Mouse (Mus musculus) adrenal gland, adult 8-10 months (tissue): ENCODE results near the gene Uspl1. TPM values are rescaled to one million over a fixed set of nuclear protein-coding genes. Genes with fewer than 3 reads are reported as not detected.

Experiments
- DNase-seq: peaks from one replicate; pipeline ENCODE4 v3.0.0; 2022
- microRNA-seq, 2 experiments: library from miRNA; unstranded; fragments of <30 nt; microRNA quantifications; one replicate each; pipeline ENCODE4 v1.2.0; 2022
- total RNA-seq, 4 experiments: library from RNA; stranded (reverse); gene quantifications; 2 replicates each; pipeline ENCODE4 v1.2.4; 2022

The Uspl1 gene
- total RNA-seq, 4 experiments from 2014 or later: 34.8 to 44.1 (median 37.0) TPM

- DNase-seq: no peak
Observed at GRCm38 (mm10) chr5:149261449-149261848, 77.3 kb downstream of the Uspl1 start.

GRCm38 (mm10) chr5:149261866-149262265 lies 77.7 kb downstream of the Uspl1 start:
- DNase-seq: no peak

GRCm38 (mm10) chr5:149264405-149264804 lies 80.3 kb downstream of the Uspl1 start, which contains the start of gene Alox5ap:
Gene Alox5ap (plus strand): TSS chr5:149264767.
- no peak for DNase-seq

GRCm38 (mm10) chr5:149264878-149265279 lies 80.7 kb downstream of the Uspl1 start:
- DNase-seq: no peak

Small RNAs within 50 kb of the gene (microRNA-seq; reads per million reads assigned to microRNA genes)
- 0 reads per million in 2 experiments for gene Gm24105

Other genes with a start within 250 kb of the Uspl1 start
- 1 to 10 TPM; 1.7 to 6.9 (median 5.2) TPM for gene Gm42791, start 189.2 kb upstream of the Uspl1 start, total RNA-seq
- gene Hmgb1, start 139 bp downstream of the Uspl1 start, total RNA-seq: 100 to 1,000 TPM; 138 to 162 (median 149) TPM
- gene Alox5ap, start 80.4 kb downstream of the Uspl1 start, total RNA-seq: 10 to 100 TPM; 14.1 to 24.7 (median 21.0) TPM
- 10 to 100 TPM in 2 of 4 experiments, 1 to 10 TPM in 2; 2.7 to 16.1 (median 9.2) TPM for gene Medag, start 227.4 kb downstream of the Uspl1 start, total RNA-seq